Mouse (Mus musculus) urinary bladder, postnatal 36 days (tissue): Measurements from ENCODE around the gene Herc4.

ENCODE experiments used
- DNase-seq, 2 experiments: peaks; one replicate each; pipeline ENCODE4 v3.0.0; 2022; ENCODE audit warnings: low spot score in 2 of 2, mixed read lengths in 1 of 2

Herc4 gene

DNA sequence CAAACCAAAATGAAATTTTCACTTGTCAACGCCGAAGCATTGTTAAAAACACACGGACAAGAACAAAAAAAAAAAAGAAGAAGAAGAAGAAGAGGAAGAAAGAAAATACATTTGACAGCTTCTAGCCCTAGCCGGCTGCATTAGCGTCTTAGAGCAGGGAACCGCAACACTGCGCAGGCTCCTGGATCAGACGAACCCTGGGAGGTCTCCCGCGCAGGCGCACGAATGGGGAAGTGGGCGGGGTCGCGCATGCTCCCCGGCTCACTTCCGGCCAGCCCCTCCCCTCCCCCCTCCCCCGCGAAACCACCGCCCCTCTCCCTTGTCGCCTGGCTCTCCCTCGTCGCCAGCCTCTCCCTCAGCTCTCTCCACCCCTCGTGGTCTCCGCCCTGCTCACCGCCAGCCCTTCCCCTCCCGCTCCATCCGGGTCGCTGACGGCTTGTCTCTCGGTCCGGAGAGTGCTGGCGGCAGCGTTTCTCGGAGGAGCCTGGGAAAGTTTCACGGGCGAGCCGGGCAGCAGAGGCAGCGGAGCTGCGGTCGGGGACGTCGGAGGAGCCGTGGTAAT is at the start of gene Herc4:
Herc4 (plus strand) TSS at position 318 of the 562 bp plus-strand sequence.
- peak; percentile 91 to 92 for DNase-seq

DNA sequence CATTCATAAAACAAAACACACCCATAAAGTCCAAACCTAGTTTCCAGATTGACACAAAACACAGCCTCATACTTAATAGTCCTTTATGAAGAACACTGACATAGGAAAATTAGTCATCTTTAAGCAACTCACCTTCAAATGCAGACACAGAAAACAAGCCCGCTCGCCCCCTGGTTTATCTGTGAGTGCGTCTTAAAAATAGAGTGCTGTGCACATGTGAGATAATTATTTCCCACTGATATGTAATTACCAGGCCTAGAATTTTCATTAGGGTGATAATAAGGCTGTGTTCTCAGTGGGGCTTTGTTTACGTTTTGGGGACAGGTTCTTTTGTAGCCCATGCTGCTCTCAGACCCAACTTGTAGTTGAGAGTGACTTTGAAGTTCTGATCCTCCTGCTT is 44.6 kb upstream of the Herc4 start:
- DNase-seq, result no peak

DNA sequence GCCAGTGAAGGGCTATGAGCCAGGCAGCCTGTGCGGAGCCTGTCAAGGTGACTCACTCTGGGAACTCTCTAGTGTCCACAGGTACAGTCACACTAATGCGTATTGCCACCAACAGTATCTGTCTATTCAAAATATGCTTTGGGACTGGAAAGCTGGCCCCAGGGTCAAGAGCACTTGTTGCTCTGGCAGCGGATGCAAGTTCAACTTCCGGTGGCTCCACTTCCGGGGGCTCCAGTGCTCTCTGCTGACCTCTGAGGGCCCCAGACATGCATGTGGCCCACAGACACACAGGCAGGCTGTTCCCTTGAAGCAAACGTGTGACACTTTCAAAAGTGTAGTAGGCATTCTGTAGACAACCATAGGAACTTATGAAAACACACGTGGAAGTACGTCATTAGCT is 42.1 kb upstream of the Herc4 start:
- no peak for DNase-seq

DNA sequence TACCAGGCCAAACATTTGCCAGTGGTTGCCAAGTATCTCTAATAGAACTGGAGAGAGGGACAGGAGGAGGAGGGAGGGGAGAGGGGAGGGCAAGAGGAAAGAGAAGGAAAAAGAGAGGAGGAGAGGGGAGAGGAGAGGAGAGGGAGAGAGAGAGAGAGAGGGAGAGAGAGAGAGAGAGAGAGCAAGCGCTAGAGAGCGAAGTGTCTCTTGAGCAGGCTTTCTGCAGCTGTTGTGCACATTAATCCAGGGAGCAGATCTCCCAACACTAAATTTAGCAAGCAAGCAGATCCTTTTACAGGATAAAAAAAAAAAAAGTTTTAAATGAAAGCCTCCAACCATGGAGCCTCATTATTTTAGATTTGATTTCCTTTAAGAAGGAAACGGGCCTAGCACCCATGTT is 40.6 kb upstream of the Herc4 start:
- DNase-seq, result no peak

DNA sequence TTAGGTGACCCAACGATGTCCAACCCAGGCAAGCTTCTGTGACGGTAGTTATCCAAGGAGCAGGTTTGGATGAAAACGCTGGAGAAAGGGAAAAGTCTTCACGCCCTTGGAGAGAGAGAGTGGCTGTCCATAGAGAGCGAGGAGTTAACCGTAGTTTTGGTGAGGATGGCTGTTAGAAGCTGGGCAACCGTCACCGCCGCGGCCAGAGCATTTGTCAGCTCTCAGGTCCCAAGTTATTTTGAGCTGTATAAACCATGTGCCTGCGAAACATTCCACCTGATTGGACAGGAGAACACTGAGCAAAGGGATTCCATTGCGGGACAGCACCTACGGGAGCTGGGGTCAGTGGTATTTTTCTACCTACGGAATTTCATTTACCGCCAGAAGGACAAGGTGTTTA is 39.9 kb upstream of the Herc4 start, which contains the start of gene Mypn:
Mypn (minus strand) TSS at position 225 of the 400 bp plus-strand sequence.
- DNase-seq, result no peak

DNA sequence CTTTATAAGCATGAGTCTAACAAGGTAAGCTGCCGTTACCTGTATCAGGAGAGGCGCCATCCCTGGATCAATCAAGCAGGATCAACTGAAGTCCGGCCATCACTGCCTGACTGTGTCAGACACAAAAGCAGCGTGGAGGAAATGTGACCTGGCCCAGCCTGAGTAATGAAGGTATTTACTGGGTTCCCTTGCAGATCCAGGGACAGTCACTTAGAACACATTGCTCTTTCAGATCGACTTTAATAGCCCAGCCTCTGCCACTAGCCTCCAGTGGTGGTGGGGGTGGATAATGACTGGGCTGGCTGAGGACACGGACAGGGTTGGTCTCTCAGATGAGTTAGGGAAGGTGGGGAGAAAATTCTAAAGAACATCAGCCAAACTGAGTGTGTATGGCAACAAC is 34.7 kb upstream of the Herc4 start:
- no peak for DNase-seq

DNA sequence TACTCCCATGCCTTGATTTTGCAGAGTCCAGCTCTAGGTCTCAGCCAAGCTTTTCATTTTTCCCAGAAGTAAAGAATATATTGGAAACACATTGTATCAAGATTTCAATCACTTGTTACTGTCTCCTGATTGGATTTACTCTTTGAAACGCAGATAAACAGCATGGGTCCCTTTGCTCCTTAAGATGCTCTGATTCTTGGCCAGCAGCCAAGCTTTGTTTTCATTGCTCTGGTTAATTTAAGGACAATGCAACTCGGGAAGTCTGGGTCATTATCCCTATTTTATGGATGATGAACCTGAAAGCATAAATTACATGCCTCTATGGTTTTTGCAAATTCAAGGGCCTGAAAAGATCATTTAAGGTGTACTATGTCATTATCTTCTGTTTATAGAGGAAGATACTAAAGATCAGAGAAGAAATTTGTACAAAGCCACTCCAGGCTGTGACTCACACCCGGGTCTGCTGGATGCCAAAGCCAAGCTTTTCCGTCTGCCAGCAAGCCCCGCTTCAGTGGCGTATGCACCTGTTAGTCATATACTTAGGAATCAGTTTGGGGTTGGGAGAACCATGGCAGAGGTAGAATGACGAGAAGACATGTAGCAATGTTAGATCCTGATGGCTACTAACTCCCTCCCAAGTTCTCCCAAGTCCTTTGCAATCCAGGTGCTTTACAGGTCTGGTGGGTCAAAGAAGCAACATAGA is 22.4 kb upstream of the Herc4 start:
- no peak for DNase-seq

DNA sequence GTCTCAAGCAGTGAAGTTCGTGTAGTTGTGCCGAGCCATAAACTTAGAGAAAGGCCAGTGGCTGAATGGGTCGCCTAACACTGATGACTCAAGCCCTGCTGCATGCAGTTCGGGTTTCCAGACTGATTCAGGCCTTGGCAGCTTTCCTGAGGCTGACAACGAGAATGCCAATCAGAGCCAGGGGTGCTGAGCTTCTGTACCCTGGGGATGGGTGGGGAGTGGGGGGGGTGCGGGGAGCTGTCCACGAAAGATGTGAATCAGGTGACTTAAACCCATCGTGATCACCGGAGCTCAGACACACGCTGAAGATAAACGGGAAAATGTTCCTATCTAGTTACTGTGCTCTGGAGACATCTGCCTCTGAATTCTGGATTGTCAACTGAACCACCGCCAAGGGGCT is 19.3 kb upstream of the Herc4 start:
- no peak for DNase-seq

DNA sequence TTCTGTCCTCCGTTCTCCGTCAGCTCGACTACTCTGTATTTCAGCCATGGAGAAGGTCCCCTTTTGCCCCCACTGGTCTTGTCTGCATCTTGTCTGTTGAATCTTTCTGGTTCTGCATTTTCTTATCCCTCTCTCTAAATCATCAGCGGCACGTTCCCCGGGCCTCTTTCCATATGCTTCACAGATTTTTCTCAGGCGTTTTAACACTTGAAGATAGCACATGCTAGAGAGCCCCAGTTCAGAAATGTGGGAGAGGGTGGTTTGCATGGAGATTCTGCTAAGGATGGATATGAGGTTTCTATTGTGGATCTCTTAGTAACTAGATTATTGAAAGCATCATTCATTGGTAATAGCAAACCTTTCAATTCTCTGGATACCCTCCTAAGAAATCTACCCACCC is 13.3 kb upstream of the Herc4 start:
- DNase-seq, result no peak

DNA sequence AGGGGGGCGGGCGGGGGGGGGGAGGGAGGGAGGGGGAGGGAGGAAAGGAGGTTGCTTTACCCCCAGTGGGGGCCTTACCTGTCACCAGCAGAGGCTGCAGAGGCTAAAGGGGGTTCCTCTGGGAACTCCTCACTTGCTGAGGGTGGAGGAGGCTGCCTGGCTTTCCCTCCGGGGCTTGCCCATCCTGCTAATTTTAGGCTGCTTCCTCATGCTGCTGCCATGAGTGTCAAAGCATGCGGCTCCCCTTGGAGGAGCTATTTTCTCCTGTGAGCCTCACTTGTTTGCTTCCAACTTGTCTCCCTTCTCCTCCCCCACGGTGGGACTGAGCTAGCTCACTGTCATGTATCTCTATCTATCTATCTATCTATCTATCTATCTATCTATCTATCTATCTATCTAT is 12.8 kb upstream of the Herc4 start:
- DNase-seq, result no peak

DNA sequence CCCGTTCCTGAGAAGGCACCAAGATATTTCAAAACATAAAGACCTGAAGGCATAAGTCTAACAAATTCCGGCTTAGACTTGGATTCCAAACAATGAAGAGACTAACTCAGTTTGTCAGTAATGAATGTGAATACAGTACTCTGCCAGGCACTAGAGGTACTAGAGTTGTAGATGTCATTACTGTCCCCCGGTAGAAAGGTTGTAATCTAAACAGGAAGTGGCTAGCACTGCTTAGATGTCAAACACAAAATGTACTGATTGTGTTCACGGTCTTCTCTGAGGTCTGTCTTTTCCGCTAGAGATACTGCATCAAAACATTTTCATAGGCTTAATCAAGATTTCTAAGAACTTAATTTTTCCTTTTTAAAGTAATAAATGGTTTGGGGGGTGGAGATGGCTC is 12.0 kb upstream of the Herc4 start:
- DNase-seq, result no peak

DNA sequence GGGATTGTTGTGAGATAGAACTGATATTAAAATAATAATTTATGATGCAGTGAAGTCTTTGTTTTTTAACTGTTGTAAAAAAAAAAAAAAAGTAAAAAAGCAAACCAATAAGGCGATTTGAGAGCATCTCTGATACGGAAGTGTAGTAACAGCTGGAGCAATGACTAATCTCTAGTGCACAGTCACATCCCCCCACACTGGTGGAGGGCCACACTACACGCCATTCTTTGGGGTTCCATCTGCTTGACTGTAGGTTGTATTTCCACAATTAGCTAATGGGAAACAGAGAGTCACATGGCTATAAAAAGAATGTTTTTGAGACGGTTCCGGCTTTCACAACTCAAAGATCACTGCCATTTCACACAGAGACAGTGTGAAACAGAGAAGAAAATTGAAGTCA is 9.5 kb upstream of the Herc4 start:
- DNase-seq, result no peak

DNA sequence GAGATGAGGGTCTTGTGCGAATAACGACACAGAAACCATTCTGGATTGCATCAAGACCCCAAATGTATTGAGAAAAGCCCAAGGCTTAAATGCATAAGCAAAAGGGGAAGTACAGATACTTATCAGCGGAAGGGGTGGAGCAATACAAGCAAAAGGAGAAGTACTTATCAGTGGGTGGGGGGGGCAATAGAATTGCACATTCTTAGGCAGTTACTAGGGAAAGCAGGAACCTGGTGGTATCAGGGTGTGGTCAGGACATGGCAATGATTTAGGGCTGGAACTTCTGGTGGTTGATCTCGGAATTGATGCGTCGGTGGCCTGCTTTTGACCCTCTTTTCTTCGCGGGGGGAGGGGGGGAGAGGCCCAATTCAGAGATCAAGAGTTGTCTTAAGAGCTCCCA is 7.7 kb upstream of the Herc4 start:
- DNase-seq, result no peak

DNA sequence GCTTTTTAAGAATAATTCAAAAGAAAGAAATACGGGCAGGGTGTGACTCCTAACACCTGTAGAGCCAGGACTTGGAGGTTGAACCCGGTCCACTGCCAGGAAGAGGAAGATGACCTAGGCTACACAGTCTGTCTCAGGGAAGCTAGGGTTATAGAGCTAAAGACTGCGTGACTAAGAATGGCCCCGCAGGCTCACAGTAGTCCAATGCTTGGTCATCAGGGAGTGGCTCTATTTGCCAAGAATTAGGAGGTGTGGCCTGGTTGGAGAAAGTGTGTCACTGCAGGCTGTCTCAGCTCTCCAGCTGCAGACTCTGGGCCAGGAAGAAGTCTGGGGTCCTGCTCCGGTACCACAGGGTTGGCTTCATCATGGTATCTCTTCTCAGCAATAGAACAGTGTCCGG is 6.9 kb upstream of the Herc4 start:
- DNase-seq, result no peak

DNA sequence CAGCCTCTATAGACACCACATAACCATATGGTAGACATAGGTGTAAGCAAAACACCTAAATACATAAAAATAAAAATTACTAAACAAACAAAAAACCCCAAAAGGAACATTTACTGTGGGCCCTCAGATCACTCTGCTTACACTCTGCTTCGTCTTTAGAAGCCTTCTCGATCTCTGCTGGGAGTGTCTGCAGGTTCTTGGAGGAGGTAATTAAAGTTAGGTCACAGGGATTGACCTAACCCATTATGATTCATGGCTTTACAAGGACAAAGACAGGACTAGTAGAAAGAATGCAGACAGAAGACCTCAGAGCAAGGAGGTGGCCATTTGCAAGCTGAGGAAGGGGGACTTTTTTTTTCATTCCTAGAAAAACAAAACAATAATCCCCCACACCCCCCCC is 6.4 kb upstream of the Herc4 start:
- DNase-seq, result no peak

DNA sequence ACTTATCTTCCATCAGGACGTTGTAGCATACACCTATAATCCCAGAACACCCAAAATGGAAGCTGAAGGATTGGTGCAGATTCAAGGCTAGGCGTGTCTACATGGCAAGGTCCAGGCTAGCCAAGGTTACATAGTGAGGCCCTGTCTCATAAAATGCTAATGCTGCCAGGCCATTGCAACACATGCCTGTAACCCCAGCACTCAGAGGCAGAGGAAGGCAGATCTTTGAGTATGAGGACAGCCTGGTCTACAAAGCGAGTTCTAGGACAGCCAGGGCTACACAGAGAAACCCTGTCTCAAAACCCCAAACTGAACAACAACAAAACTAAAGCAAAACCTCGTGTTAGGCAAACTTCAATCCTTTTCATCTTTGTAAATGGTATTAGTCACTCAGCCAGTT is 5.5 kb upstream of the Herc4 start:
- no peak for DNase-seq

DNA sequence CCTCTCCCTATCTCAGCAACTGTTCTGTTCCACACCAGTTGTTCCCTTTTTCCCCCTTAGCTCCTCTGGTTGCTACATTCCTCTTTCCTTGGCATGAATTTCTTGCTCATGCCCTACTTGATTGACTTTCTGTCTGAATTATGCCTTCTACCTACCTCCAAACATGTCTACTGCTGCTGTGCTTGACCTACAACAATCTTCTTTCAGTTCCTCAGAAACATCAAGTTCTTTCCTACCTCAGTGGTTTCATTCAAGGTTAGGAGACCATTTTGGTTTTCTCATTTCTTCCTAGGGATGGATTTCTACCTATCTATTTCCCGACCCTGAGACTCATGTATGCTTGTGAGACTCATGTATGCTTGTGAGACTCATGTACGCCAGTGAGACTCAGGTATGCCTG is 3.8 kb upstream of the Herc4 start:
- no peak for DNase-seq

DNA sequence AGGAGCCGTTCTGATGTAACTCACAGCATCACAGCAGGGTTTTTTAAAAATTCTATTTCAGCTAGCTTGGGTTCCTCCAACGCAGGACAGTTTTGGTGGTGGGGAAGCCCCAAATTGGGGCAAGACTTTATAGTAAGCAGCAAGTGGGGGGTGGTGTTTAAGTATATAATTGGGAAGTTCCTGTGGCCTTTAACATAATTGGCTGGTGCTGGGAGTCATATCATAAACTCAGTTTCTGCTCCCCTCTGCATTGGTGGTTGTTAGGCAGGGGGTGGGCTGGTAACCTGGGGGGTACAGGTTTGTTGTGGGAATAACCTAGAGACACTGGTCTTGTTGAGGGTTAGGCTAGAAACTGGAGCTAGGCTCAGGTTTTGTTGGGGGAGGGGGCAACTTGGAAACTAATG is 2.7 kb upstream of the Herc4 start:
- DNase-seq, result no peak

DNA sequence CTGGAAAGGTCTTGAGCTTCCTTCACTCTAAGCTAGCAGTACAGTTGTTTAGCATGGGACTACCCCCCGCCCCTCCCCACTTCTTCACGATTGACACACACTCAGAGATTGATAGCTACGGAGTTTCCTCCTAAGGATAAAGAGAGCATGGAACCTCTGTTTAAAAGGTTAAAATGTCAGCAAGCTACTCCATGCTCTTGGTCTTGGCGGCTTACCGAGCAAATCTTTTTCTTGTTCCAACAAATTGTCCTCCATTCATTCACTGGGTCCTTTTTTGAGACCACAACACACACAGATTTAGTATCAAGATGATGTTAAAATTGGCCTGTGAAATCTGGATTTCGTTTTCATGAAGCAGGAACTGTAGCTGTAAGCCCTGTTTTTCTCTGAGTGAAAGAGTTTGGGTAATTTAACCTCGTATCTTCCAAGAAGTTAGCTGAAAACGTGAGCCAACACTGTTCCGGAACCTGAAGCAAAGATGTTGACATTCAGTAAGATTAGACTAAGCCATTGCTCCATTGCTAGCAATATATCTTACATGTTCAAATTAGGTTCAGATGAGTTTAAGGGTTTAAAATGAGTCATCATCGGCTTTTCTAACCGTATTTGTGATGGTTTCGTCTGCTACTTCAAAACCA is 693 bp upstream of the Herc4 start:
- DNase-seq, result no peak

DNA sequence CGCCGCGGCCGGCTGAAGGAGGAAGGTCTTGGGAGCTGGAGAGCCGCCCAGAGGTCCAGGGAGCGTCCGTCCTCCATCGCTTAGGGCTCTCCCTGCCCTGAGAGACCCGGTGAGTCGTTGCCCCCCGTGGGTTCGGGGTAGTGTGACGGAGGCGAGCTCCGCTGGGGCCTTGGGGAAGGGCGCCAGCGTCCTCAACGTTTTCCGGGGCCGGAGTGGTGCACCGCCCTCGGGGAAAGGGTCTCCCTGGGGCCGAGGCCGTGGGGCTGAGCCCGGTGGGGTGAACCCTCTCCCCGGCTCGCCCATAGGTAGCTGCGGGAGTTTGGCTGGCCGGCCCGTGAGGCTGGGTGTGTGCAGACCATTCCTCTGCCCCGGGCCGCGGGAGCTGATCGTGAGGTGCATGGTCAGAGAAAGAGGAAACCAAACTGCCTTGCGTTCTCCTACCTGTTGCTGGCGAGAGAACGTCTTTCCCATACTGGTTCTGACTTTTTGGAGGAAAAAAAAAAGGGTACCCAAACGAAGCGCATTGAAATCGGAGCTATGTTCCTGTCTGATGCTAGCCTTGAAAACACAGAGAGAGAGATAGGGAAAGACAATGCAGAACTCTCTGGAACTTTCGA is 553 bp downstream of the Herc4 start:
- no peak for DNase-seq

DNA sequence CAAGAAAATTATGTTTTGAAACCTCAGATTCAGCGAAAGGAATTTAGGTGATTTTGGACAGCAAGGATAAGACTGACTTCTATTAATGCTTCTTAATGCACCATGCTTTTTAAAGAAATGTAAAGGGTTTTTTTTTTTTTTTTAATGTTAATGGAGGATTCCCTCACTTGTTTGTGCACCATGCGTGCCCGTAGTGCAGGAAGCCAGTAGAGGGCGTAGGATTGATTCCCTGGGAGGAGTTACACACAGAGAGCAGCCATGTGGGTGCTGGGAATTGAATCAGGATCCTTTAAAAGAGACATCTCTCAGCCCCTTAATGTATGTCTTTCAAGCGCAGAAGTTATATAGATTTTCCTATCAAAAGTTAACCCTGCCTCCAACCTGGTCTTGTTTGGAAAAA is 1.1 kb downstream of the Herc4 start:
- peak in 1 of 2 experiments; percentile 10 for DNase-seq

DNA sequence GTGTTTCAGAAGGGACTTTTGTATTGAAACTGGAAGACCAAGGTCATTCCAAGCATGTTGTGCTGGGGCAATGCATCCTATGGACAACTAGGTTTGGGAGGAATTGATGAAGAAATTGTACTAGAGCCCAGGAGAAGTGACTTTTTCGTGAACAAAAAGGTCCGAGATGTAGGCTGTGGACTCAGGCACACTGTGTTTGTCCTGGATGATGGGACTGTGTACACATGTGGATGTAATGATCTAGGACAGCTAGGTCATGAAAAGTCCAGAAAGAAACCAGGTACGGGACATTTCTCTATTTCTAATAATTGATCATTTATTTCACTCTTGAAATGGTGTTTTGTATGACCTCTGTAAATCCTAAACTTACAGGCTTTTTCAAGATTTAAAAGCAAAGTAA is 2.2 kb downstream of the Herc4 start:
- DNase-seq, result no peak

DNA sequence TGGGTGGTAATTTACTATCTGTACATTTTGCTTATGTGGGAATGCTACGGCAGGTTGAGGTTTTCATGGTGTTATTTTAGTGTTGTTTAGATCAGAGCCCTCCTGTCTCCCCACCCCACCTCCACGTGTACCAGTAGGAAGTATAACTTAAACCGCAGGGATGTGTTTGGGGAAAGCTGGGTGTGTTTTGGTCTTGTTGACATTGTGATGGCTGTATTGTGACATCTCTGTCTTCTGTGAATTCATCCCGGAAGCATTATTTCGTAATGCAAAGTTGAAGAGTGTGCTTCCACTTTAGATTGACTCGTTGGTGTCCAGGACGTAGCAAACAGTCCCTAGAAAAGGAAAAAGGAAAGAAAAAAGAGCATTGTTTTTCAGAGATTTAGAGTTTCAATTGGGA is 3.8 kb downstream of the Herc4 start:
- no peak for DNase-seq
